21 mouse cellular contexts compared by ENCODE assay signal in genomic region chr10:99683310-99683709, GRCm38 (mm10).
DNase-seq lines count a peak whose midpoint lies in the region; ATAC-seq lines count a peak whose summit lies in the region.
"Had no signal": no experiment of that assay in that cellular context is flagged by ENCODE, and none has a peak within 500 bp of the region (broad histone marks: within the 10 kb centered on the region; RNA-seq: fewer than 3 reads in every experiment).

No protein-coding gene starts in this region.

- H3K27ac ChIP-seq in forebrain, embryonic 13.5 days = no peak overlapping the region
- H3K27ac ChIP-seq in forebrain, embryonic 10.5 days = no peak overlapping the region
- no peak overlapping the region for H3K27ac ChIP-seq in forebrain, embryonic 15.5 days (replicated peaks)
- H3K27ac ChIP-seq in forebrain, embryonic 12.5 days = no peak overlapping the region
- 0 out of 2 replicates have a peak overlapping the region, but pooled peaks have one; percentile 15 for H3K27ac ChIP-seq in midbrain, embryonic 15.5 days
- no peak overlapping the region for H3K27ac ChIP-seq in midbrain, embryonic 14.5 days (replicated peaks; ENCODE audit: low read depth, low read length)
- H3K27ac ChIP-seq: embryonic facial prominence, embryonic 13.5 days; embryonic facial prominence, embryonic 15.5 days had no signal

- no peak overlapping the region for H3K9ac ChIP-seq in forebrain, embryonic 13.5 days
- H3K9ac ChIP-seq in forebrain, embryonic 15.5 days (replicated peaks) = no peak overlapping the region
- H3K9ac ChIP-seq in forebrain, embryonic 12.5 days = no peak overlapping the region
- H3K9ac ChIP-seq in midbrain, embryonic 15.5 days = no peak overlapping the region
- H3K9ac ChIP-seq in midbrain, embryonic 14.5 days (replicated peaks; ENCODE audit: low read length) = no peak overlapping the region
- H3K9ac ChIP-seq: embryonic facial prominence, embryonic 13.5 days; embryonic facial prominence, embryonic 15.5 days had no signal

- peaks cover 14% of the 10 kb centered on the region; the same call in 1 of the 2 replicates for H3K4me1 ChIP-seq in forebrain, embryonic 13.5 days
- peaks cover 36% of the 10 kb centered on the region for H3K4me1 ChIP-seq in forebrain, embryonic 10.5 days
- peaks cover 17% of the 10 kb centered on the region for H3K4me1 ChIP-seq in forebrain, embryonic 15.5 days
- H3K4me1 ChIP-seq in forebrain, embryonic 12.5 days = peaks cover 16% of the 10 kb centered on the region; the same call in 1 of the 2 replicates
- H3K4me1 ChIP-seq in midbrain, embryonic 15.5 days = peaks cover 4% of the 10 kb centered on the region; the same call in 1 of the 2 replicates
- no peaks in the 10 kb centered on the region for H3K4me1 ChIP-seq in midbrain, embryonic 14.5 days (ENCODE audit: control insufficient read depth, insufficient read depth, low read length)
- H3K4me1 ChIP-seq: embryonic facial prominence, embryonic 13.5 days; embryonic facial prominence, embryonic 15.5 days had no signal

- H3K36me3 ChIP-seq in forebrain, embryonic 13.5 days (ENCODE audit: poor library complexity, severe bottlenecking) = no peaks in the 10 kb centered on the region
- H3K36me3 ChIP-seq in forebrain, embryonic 10.5 days (replicated peaks) = no peaks in the 10 kb centered on the region
- H3K36me3 ChIP-seq in forebrain, embryonic 15.5 days = no peaks in the 10 kb centered on the region
- no peaks in the 10 kb centered on the region for H3K36me3 ChIP-seq in forebrain, embryonic 12.5 days (replicated peaks)
- H3K36me3 ChIP-seq in midbrain, embryonic 15.5 days (replicated peaks) = no peaks in the 10 kb centered on the region
- no peaks in the 10 kb centered on the region for H3K36me3 ChIP-seq in midbrain, embryonic 14.5 days (ENCODE audit: control insufficient read depth, insufficient read depth, low read length)
- H3K36me3 ChIP-seq: embryonic facial prominence, embryonic 13.5 days; embryonic facial prominence, embryonic 15.5 days had no signal

- no peak for DNase-seq in forebrain, embryonic 10.5 days (ENCODE audit: extremely low spot score, low spot score)
- DNase-seq in midbrain, embryonic 14.5 days = no peak
- peak; percentile 20 for DNase-seq in brain, adult 2 months (ENCODE audit: low read depth, low spot score)
- no peak for DNase-seq in kidney, adult 9 months
- DNase-seq: adrenal gland, adult 2 months; adrenal gland, postnatal 10 days; adrenal gland, postnatal 25 days; cerebellum, adult 11 months; cerebellum, adult 18-20 months; cerebellum, adult 8-10 months; cerebellum, adult 9-11 months; cerebellum, postnatal 14 days; cerebellum, postnatal 36 days; embryo, embryonic 11 days had no signal

- peak; percentile 70; the same call in 1 of the 2 replicates for ATAC-seq in forebrain, embryonic 13.5 days
- ATAC-seq in forebrain, embryonic 15.5 days (replicated peaks) = peak; percentile 63; the same call in 1 of the 2 replicates
- ATAC-seq in forebrain, embryonic 12.5 days (ENCODE audit: low FRiP score) = no peak
- peak; percentile 86 for ATAC-seq in midbrain, embryonic 15.5 days (replicated peaks)
- no peak for ATAC-seq in midbrain, embryonic 14.5 days (ENCODE audit: low FRiP score, low TSS enrichment)

- no peak overlapping the region for H3K4me2 ChIP-seq in forebrain, embryonic 13.5 days
- no peak overlapping the region for H3K4me2 ChIP-seq in forebrain, embryonic 15.5 days (replicated peaks)
- no peak overlapping the region for H3K4me2 ChIP-seq in forebrain, embryonic 12.5 days
- H3K4me2 ChIP-seq in midbrain, embryonic 15.5 days = no peak overlapping the region
- H3K4me2 ChIP-seq in midbrain, embryonic 14.5 days (ENCODE audit: low read length) = no peak overlapping the region
- H3K4me2 ChIP-seq: embryonic facial prominence, embryonic 13.5 days; embryonic facial prominence, embryonic 15.5 days had no signal

- 5% methylated on average over 3 of the region's 3 CpGs for WGBS in forebrain, embryonic 13.5 days
- 16% methylated on average over 3 of the region's 3 CpGs for whole genome bisulfite sequencing in forebrain, embryonic 10.5 days
- 4% methylated on average over 3 of the region's 3 CpGs for WGBS in forebrain, embryonic 15.5 days
- WGBS in forebrain, embryonic 12.5 days = 6% methylated on average over 3 of the region's 3 CpGs
- 10% methylated on average over 3 of the region's 3 CpGs for WGBS in midbrain, embryonic 15.5 days
- WGBS in midbrain, embryonic 14.5 days = 6% methylated on average over 3 of the region's 3 CpGs

- no peak overlapping the region for H3K4me3 ChIP-seq in forebrain, embryonic 13.5 days
- H3K4me3 ChIP-seq in forebrain, embryonic 10.5 days = no peak overlapping the region
- no peak overlapping the region for H3K4me3 ChIP-seq in forebrain, embryonic 15.5 days
- H3K4me3 ChIP-seq in forebrain, embryonic 12.5 days (replicated peaks) = no peak overlapping the region
- no peak overlapping the region for H3K4me3 ChIP-seq in midbrain, embryonic 15.5 days
- no peak overlapping the region for H3K4me3 ChIP-seq in midbrain, embryonic 14.5 days (replicated peaks; ENCODE audit: low read depth, low read length)
- H3K4me3 ChIP-seq: embryonic facial prominence, embryonic 13.5 days; embryonic facial prominence, embryonic 15.5 days; erythroblast, embryonic 14.5 days had no signal

- H3K27me3 ChIP-seq in forebrain, embryonic 13.5 days = no peaks in the 10 kb centered on the region
- no peaks in the 10 kb centered on the region for H3K27me3 ChIP-seq in forebrain, embryonic 10.5 days (ENCODE audit: poor library complexity, severe bottlenecking)
- H3K27me3 ChIP-seq in forebrain, embryonic 15.5 days = no peaks in the 10 kb centered on the region
- H3K27me3 ChIP-seq in forebrain, embryonic 12.5 days = no peaks in the 10 kb centered on the region
- H3K27me3 ChIP-seq in midbrain, embryonic 15.5 days (replicated peaks) = no peaks in the 10 kb centered on the region
- H3K27me3 ChIP-seq in midbrain, embryonic 14.5 days (ENCODE audit: control insufficient read depth, insufficient read depth, low read length) = no peaks in the 10 kb centered on the region
- H3K27me3 ChIP-seq: embryonic facial prominence, embryonic 13.5 days; embryonic facial prominence, embryonic 15.5 days had no signal

- H3K9me3 ChIP-seq in forebrain, embryonic 13.5 days (replicated peaks) = no peaks in the 10 kb centered on the region
- H3K9me3 ChIP-seq in forebrain, embryonic 10.5 days = no peaks in the 10 kb centered on the region
- no peaks in the 10 kb centered on the region for H3K9me3 ChIP-seq in forebrain, embryonic 15.5 days
- H3K9me3 ChIP-seq in forebrain, embryonic 12.5 days = no peaks in the 10 kb centered on the region
- no peaks in the 10 kb centered on the region for H3K9me3 ChIP-seq in midbrain, embryonic 15.5 days
- no peaks in the 10 kb centered on the region for H3K9me3 ChIP-seq in midbrain, embryonic 14.5 days (ENCODE audit: control insufficient read depth, low read length)
- H3K9me3 ChIP-seq: embryonic facial prominence, embryonic 13.5 days; embryonic facial prominence, embryonic 15.5 days had no signal

Comparison
In these comparisons a context has a peak if more than half of its experiments do, and no peak if none do; other contexts are left out.
1. ATAC-seq: peak in forebrain, embryonic 13.5 days (single experiment), forebrain, embryonic 15.5 days (single experiment) and midbrain, embryonic 15.5 days (single experiment); none in forebrain, embryonic 12.5 days (single experiment) and midbrain, embryonic 14.5 days (single experiment).